Mouse (Mus musculus) thymus, adult 18-20 months (tissue): ENCODE results near the gene Ogfr.
A peak's percentile ranks its signal among the peaks of the same experiment; 100 is the strongest.

ENCODE experiments used
- DNase-seq, 2 experiments: peaks; one replicate each; pipeline ENCODE4 v3.0.0; 2022; ENCODE audit warnings: mixed read lengths in 2 of 2

Ogfr gene

GRCm38 (mm10) chr2:180589123-180589831, at the start of gene Ogfr:
Gene Ogfr (plus strand): TSS chr2:180589245.
- peak; percentile 77 to 78 for DNase-seq

- DNase-seq, result no peak
These were observed 45.4 kb upstream of the Ogfr start for GRCm38 (mm10) chr2:180543675-180544074.

- DNase-seq, result no peak
These were observed 44.0 kb upstream of the Ogfr start for GRCm38 (mm10) chr2:180545046-180545445.

- DNase-seq, result no peak
These were observed 41.5 kb upstream of the Ogfr start for GRCm38 (mm10) chr2:180547384-180548106.

GRCm38 (mm10) chr2:180552340-180552739, 36.7 kb upstream of the Ogfr start:
- no peak for DNase-seq

- DNase-seq, result no peak
These were observed 33.8 kb upstream of the Ogfr start for GRCm38 (mm10) chr2:180555219-180555618.

- DNase-seq, result no peak
These were observed 32.6 kb upstream of the Ogfr start for GRCm38 (mm10) chr2:180556470-180556869.

GRCm38 (mm10) chr2:180560245-180560644, 28.8 kb upstream of the Ogfr start:
- no peak for DNase-seq

GRCm38 (mm10) chr2:180562146-180562545, 26.9 kb upstream of the Ogfr start:
- no peak for DNase-seq

GRCm38 (mm10) chr2:180563296-180563695, 25.7 kb upstream of the Ogfr start:
- DNase-seq, result no peak

- no peak for DNase-seq
These were observed 25.2 kb upstream of the Ogfr start for GRCm38 (mm10) chr2:180563841-180564240.

GRCm38 (mm10) chr2:180566240-180566913, 22.7 kb upstream of the Ogfr start:
- no peak for DNase-seq

GRCm38 (mm10) chr2:180569028-180569643, 19.9 kb upstream of the Ogfr start:
- no peak for DNase-seq

GRCm38 (mm10) chr2:180576482-180576881, 12.6 kb upstream of the Ogfr start:
- no peak for DNase-seq

GRCm38 (mm10) chr2:180578686-180579085, 10.4 kb upstream of the Ogfr start:
- no peak for DNase-seq

- no peak for DNase-seq
These were observed 8.0 kb upstream of the Ogfr start, which contains the start of gene Mrgbp for GRCm38 (mm10) chr2:180581002-180581401. Gene Mrgbp (plus strand): TSS chr2:180581304.

- peak; percentile 90 to 92 for DNase-seq
These were observed 6.4 kb upstream of the Ogfr start for GRCm38 (mm10) chr2:180582481-180583153.

- DNase-seq, result peak; percentile 33 to 55
These were observed 5.9 kb upstream of the Ogfr start for GRCm38 (mm10) chr2:180583154-180583507.

- DNase-seq, result no peak
These were observed 316 bp upstream of the Ogfr start for GRCm38 (mm10) chr2:180588736-180589122.

- no peak for DNase-seq
These were observed 8.4 kb downstream of the Ogfr start, which contains the start of gene Col9a3 for GRCm38 (mm10) chr2:180597490-180597889. Gene Col9a3 (plus strand): TSS chr2:180597790.

- DNase-seq, result no peak
These were observed 9.2 kb downstream of the Ogfr start for GRCm38 (mm10) chr2:180598157-180598705.

GRCm38 (mm10) chr2:180600569-180601021, 11.6 kb downstream of the Ogfr start:
- no peak for DNase-seq
